Mouse (Mus musculus) NIH3T3 (cell line): ENCODE measurements around the gene Tent4a.

Experiments used
- DNase-seq: peaks from one replicate; pipeline ENCODE4 v3.0.0-alpha.2; 2012; ENCODE audit warnings: low read depth

The Tent4a gene

DNA sequence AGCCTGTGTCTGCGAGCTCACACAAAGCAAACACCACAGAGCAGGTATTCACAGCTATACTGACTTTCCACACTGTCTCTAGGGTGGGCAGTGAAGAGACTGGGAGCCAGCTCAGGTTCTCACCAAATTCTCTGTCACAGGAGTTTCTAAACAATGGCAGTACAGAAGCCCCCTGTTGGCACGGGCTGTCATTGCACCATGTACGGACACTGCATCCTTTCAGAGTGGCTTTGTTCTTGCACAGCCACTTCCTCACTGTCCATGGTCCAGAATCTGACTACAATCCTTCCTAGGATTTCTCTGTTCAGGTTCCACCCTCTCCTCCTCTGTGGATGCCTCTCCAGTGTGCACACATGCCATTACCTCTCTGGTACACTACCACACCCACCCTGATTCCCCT is 10.6 kb upstream of the Tent4a start:
- peak; percentile 54 for DNase-seq

DNA sequence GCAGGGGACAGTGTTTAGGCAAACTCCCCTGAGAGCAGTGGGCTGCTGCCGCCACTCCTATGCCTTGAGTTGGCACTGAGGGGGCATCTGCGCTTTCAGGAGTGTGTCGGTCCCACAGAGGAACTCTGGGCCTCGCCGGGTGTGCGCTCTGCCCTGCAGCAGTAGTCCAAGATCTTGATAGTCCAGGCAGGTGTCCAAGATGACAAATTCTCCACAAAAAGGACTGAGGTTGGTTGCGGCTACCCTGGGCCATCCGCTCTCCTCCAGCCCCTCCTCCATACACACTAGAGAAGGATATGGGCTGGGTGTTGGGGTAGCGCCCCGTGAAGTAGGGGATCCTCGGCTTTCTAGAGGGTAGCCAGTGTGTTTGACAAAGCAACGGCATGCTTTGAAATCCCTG is 9.2 kb upstream of the Tent4a start:
- no peak for DNase-seq

DNA sequence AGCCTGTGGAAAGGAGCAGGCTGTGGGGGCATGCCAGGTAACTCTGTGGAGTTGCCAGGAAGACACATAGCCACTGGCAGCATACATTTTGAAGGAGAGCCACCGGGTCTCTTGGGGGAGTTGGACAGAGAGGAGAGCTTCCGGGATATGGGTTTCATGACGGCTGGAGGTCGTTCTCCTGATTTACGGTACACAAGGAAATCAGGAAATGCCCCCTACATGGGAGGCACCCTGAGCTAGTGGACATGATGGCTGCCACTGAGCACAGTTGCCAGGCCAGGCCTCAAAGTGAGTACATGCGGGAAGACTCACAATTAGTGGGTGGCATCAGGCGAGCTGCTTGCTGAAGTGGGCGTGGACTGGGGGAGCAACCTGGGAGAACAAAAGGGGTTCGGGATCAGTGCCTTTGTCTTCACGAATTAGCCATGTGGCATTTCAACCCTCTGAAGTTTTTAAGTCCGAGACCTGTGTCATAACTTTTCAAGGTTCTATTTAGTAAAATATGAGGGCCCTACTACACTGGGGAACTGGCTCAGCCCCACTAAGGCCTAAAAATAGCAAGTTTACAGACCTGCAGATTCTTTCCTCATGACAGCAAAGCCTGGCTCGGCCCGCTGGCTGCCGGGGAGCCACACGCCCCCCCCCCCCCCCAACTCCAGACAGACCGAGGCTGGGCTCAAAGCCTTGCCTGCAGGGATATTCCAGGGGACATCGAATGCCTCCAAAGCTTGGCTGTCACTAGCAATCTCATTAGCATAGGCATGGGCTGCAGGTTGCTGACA is 8.3 kb upstream of the Tent4a start:
- peak; percentile 10 for DNase-seq

DNA sequence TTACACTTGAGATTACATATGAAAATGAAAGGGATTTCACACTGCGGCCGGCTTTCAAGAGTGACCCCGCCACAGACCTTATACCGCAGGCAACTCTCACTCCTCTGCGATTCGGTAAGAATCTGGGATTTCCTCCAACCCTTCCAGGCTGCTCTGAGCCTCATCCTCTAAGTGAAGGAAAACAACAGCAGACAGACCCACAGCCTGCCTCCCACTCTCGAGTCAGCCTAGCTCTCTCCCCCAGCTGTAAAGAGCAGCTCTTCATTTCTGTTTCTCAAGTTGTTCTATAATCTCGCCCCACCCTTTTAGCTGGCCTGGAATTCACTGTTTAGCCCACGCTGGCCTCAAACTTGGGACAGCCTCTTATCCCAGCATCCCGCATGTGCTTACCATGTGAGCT is 7.4 kb upstream of the Tent4a start:
- DNase-seq, result peak; percentile 48

DNA sequence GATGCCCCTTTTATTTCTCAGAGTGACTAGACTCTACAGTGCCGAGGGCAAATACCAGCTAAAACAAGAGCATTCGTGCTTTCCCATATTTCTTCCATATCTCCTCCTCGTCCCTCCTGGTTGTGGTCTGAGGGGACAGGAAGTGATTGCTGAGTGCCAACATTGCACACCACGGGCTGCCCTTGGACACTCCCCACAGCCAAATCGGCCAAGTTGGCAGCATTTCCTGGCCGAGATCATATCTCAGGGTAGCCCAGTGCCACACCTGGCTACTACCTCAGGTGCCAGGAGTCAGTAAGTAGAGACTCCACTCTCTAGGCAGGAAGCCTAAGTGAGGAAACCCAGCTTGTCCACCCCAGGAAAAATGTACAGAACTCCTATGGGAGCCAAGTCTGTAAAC is 6.8 kb upstream of the Tent4a start:
- peak; percentile 12 for DNase-seq

DNA sequence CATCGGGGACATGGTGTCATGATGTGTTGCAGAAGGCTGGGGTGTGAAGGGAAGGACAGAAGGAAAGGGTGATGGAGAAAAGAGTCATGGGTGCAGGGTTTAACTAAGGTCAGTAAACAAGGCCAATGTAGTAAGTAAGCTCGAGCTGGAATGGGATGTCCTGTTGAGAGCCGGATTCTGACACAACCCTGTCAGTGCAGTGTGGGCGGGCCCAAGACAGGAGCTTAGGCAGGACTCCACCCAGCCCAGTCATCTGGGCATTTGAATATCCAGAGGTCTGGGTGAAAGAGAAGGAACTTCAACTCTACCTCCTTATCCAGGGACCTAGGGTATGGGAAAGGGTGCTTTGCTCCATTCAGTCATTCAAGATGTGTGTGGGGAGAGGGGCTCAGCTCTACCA is 3.9 kb upstream of the Tent4a start:
- DNase-seq, result peak; percentile 17

DNA sequence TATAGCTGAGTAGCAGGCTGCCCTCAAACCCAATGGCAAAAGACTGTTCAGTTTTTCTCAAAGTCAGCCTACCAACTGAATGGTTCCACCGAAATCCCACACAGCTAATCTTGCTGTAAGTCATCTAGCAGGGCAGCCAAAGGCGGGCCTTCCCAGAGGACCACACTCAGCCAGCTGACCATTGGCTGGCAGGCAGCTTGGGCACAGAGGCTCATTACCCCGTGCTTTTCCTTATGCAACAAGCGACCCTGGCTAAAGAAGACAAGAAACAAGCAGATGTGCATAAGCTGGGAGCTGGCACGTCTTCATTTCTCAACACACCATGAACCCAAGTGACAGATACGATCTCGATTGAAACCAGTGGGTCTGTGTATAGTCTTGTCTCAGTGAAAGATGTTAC is 2.9 kb upstream of the Tent4a start:
- DNase-seq, result peak; percentile 34

DNA sequence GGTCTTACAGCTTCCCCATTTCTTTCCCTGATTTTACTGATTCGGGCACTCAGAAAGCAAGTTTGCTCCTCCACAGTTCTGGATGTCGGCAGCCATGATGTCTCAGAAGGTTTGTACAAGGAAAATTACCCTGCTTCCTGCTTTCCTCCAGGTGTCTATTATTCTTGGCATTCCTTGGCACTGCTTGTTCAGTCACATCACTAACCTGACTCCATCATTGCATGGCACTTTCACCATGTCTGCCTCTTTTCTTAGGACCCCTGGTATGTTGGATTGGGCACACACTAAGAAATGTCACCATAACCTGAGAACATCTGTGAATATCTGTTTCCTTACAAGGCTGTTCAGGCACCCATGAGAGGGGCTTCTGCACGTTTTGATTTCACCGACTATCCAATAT is 1.6 kb upstream of the Tent4a start:
- DNase-seq, result no peak

DNA sequence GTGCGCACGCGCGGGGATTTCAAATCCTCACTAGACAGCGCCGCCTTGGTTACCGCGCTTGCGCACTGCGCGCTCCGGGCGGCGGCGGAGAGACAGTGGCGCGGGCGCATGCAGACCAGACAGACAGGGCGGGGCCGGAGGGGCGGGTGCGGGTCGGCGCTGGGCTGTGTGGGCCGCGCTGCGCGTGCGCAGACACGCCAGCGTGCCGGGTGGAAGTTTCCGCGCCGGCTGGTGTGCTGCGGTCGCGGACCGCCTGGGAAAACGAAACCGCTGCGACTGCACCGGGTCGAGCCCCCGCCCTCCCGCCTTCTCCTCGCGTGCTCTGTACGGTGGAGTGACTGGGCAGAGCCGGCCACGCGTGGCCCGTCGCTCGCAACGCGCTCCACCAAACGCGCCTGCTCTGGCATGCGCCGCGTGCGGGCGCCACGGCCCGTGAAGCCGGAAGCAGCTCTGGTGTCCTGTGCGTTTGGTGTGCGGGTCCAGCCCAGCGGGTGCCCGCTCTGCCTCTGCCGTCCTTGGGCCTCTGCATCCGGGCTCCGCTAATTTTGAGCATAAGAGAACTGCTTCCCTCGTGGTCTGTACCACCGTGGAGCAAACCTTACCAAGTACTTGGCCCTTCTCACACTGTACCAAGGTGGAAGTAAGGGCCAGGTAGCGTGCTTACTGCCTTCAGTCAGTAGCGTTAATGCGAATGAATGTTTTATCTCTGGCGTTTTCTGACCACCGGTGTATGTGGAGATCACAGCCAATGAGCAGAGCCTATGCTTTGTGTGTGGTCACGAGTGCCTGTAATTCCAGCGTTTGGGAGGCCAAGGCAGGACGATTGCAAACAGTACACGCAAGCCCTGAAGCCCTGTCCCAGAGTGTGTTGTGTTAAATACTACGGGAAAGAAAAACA is 486 bp upstream of the Tent4a start:
- peak; percentile 99 for DNase-seq

DNA sequence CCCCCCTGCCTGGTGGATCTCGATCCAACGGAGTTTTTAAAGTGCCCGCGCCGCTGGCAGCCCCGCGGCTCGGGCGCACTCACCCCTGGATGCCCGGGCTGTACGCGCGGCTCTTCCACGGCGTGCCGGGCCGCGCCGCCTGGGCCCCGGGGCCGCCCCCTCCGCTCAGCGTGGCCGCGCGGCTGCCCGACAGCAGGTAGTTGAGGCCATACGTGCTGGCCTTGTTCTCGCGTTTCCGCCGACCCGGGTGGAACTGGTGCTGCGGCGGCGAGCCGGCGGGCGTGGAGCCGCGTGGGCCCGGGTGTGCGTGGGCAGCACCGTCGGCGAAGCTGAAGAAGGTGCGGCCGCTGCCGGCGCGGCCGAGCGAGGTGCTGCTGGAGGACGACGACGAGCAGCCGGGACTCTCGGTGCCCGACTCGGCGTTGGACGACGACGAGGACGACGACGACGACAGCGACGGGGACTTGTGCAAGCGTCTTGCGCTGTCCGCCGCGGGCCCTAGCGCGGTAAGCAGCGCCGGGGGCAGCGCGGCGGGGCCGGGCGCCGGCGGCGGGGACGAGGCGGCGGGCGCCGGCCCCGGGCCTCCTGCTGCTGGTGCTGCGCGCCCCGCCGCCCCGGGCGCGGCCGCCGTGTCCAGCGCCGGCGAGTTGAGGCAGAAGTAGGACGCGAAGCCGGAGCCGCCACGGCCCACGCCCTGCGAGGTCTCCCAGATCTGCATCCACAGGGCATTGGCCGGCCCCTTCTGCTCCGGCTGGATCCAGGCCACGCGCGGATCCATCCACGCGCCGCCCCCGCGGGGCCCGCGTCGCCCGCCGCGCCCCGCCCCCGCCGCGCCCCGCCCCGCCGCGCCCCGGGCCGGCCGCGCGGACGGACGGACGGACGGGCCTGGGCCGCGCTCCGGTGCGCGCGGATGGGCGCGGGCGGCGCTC is 748 bp downstream of the Tent4a start, which contains the start of gene Nsun2:
TSS of gene Nsun2 (plus strand) at position 342 of the 929 bp plus-strand sequence.
- DNase-seq, result peak; percentile 55

DNA sequence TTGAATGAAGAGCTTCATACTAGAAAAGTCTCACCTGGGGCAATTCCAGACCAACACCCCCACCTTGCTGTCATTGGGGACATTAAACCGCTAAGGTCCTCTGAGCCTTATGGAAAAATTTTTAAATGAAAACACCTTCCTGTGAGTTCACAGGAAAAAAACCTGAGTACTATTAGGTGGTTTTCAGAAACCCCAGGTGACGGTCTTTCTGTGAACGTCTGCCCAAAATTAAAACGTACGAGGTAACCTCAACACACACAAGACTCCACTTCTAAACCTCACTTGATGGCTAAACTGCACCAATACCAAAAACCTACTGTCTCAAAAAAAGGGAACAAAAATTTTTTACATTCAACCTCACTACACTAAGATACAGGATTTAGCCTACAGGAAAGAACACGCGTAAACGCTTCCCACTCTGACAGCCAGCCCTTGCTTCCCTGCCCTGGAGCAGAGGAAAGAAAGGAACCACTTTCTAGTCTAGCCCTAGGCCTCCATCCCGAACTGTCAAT is 1.5 kb downstream of the Tent4a start:
- no peak for DNase-seq

DNA sequence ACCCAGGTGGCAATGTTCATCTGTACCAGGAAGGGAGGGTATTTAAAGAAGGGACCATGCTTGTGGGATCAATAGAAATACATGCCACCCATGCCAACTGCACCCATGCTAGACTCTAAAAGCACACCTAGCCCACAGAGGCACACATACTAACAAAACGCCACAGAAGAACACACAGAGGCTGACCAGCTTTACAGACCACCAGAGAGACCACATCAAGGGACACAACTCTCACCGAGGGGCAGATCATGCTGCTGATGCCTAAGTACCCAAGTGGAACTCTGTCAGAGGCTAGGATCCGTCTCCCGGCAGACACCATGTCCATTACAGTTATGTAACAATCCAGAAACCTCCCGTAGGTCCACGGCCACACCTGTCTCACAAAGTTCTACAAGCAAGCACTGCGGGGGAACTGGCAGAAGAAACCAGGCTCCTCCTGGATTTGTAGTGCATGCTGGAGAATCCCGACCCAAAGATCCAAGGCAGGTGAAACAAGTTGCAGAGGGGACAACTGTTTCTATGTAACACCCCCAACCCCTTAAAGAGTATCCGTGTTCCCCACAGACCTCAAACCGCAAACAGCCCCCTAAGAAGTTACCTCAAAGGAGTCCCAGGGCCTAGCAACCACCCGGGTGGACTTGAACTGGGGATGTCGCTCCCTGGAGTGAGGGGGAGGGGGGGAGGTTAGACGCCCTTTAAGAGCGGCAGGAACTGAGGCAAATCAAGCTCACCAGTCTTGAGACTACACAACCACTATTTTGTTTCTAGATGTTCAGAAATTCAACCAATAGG is 2.1 kb downstream of the Tent4a start:
- DNase-seq, result peak; percentile 7

DNA sequence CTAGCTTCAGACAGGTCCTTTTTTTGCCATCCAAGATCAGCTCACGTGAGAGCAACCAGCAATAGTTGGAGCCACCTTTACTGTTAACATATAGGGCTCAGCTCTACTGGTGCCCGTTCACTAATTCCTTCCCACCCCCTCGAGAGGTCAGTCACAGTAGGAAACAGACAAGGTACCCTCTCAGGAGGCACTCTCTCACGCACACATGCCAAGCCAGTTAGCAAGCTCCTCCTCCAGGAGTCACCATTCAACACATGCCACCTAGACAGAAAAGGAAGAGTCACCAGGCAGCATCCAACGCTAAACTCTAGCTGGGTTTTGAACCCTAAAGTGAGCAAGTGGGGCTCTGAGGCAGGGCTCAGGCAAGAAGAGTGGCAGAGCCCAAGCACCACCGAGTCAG is 3.0 kb downstream of the Tent4a start:
- DNase-seq, result no peak

DNA sequence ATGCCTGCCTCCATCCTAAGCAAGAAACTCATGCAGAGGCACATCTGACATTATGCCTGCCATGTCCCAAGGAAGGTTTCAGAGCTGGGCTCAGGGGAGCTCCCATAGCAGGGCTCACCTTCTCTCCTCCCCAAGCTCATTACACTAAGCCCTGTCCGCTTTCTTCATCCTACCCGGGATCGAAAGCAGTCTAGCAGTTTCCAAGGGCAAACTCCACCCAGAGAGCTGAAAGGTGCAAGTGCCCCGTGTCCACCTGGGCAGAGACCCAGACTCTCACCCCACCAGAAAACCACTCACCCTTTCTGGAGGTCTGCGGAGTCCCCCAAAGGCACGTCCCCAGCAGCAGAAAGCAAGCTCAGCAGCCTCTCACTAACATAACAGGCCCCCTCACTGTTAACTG is 3.5 kb downstream of the Tent4a start:
- no peak for DNase-seq

DNA sequence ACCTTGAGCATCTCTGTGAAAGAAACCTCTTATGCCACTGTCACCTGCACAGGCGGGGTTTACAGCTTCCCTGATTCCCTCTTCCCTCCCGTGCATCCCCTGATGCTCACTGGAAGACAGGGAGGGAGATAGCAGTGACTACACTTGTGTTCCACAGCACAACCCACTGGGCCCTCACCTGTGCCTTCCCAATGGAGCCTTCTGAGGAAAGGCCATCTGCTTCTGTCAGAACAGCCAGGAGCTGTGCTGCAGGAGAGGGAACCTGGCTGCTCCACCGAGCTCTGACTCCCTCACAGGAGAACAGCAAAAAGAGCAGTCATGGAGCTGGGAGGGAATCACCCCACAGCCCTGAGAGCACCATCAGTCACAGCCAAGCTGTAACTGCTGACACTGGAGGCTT is 4.3 kb downstream of the Tent4a start:
- no peak for DNase-seq

DNA sequence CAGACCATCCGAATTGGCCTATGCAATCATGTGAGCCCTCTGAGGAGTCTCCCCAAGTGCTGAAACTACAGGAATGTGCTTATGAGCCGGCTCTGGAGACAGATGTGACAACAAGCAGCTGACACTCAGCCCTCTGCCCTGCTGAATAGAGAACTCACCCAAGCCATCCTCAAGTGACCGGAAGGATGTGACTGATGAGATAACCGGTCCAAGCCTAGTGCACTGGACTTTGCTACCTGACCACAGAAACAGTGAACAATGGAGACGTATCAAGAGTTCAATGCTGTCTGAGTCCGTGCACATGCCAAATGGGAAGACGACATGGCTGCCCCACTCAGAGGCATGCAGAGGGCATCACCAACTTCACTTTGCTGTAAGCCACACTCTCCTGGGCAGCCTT is 5.9 kb downstream of the Tent4a start:
- DNase-seq, result no peak

DNA sequence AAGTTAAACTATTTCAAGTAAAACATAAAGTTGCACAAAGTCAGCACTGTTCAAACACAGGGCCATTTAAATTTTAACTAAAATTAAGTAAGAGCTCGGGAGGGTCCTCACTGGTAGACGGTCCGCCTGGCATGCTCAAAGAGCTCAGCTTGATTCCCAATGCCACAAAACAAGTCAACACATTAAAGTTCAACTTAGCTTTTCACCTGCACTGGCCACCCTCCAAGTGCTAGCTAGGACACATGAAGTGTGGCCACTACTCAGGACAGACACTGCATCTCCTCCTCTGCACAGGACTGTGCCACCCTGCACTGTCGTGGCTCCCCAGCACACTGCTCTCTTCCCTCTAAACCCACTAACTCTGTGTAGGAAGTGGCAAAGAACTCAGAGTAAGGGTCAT is 8.6 kb downstream of the Tent4a start:
- no peak for DNase-seq

DNA sequence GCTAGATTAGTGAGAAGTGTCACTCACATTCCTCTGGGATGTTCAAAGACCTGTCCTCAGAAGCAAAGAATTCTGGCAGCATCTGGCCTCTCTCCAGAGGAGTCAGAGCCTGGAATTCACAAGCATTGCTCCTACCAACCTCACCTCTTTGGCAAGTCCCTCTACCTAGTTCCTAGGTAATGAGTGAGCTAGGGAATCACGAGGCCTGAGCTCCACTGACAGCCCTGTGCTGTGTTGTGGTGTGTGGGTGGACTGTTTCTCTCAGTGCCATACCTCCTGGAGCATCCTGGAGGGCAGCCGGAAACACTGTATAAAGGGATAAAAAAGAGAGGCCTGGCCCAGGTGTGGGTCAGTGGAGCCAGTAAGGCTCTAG is 10.3 kb downstream of the Tent4a start:
- no peak for DNase-seq

DNA sequence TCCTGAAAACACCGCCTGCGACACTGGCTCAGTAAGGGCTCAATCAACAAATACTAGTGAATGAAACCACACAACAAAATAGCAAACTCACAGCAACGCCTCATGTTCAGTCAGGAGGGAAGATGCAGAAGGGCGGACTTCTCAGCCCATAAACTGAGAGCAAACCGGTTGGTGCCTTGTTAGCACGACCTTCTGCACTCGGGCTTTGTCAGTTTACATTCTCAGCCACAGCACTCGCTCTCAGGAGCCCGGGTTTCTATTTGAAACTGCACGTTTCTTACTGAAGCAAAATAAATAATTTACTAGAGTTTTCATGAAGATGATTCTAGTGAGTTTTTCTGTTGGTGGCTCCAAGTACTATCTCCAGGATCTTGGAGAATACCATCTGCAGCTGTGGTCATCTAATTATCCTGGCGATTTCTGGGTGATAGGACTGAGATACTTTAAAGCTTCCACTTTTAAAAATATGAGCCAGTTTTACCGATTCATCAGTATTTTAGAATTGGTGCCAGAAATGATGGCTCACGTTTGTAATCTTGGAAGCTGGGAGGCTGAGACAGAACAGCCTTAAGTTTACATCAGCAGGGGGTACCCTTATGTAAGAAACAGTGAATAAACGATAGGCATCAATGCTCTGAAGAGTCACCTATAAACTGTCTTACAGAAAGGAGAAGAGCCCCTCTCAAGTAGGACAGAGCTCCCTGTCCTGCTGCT is 10.8 kb downstream of the Tent4a start:
- DNase-seq, result peak; percentile 63

DNA sequence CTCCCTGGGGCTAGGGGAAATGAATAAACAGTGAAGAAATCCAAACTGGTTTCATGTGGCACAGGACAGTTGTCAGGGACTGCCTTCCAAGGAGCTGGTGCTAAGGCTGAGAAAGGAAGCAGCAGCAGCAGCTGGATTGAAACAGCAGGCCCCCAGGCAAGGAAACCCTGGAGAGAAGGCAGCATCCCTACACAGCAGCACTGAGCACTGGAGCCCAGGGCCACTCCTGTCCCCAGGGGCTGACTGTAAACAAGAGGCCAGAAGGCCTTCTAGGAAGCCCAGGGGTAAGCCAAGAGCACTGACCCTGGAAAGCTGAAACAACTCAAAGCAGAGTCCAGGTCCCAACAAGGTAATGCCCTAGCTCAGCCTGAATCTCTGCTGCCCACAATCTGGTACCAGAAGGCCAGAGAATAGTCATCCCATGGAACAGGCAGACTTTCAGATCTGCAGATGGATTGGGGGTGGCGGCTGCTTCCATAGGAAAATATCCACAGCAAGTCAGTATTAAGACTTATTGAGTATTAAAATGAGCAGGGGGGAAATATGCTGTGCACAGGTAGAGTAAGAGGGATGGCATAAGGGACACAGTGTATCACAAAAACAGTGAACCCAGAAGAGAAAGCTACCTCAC is 12.1 kb downstream of the Tent4a start:
- DNase-seq, result no peak
